Mouse (Mus musculus): ENCODE measurements at regions not wholly inside any gene's neighbourhood (a gene's known extent, or its start where the extent isn't known, plus 50 kb on each side); places are given as distances from the start of the nearest gene placed in this dataset.

DNA sequence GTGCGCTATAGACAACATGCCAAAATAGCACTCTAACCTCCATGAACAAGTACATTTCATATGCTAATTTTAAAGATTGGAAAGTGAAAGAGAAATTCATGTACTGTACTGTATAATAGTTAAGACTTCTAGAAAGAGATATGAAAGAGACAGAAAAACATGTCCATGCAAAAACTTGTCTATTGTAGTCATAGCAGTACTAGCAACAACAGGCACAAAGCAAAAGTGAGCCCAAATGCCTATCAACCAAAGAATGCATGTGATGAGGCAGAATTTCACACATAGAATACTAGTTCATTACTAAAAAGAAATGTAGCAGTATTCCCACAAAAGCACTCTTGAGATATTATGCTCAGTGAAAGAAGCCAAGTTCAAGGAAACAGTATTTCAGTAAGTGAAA is 180.4 kb upstream of the Steap4 start:
- DNase-seq (ENCODE audit: low spot score): no peak

DNA sequence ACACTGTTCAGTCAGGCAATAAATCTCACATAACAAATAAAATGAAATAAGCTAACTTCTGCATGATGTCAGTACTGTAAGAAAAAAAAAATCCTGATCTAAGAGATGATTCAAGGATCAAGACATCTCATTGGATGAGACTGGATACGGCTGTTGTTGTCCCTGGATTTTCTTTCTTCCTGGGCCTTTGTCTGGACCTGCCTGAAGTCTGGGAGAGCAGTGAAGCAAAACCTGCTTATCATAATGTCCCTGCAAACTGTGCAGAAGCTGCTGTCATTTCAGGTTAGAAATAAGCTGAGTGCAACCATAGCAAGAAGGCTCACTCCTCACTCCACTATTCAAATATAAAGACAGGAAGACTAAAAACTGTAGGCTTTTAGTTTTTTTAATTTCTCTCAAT is 178.0 kb upstream of the Steap4 start:
- DNase-seq (ENCODE audit: low spot score): no peak

DNA sequence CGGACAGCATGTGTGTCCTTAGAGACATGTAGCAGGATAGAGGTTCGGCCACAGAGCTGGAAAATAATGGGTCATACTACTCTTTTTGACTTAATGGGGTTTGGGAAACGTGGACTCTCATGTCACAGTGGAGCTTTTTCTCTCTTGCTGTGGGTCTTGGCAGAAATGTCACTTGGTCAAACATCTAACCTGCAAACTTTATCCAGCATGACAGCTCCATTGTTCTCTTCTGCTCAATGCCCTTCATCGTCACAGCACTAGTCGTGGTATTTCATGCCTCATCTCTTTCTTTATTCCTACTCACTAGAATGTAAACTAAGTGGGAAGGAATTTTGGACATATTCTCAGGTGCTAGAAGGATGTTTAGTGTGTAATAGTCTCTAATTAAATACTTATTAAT is 171.9 kb upstream of the Steap4 start:
- DNase-seq (ENCODE audit: low spot score): peak; percentile 0

DNA sequence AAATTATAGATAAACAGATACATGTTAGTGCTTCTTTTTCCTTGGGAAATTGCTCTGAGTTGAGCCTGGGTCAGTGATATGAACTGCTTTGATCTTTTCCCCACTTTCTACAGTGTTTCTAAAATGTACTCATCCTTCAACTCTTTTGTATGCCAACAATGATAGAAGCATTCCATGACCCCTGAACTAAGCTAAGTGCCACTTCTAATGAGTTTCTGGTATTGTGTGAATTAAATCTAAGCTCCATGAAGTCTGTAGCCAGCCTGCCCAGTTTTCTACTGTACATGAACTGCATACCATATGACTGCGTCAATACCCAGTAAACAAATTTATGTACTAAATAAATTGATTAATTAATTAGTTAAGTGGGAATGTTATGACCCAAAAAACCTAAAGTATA is 171.1 kb upstream of the Steap4 start:
- DNase-seq (ENCODE audit: low spot score): no peak

DNA sequence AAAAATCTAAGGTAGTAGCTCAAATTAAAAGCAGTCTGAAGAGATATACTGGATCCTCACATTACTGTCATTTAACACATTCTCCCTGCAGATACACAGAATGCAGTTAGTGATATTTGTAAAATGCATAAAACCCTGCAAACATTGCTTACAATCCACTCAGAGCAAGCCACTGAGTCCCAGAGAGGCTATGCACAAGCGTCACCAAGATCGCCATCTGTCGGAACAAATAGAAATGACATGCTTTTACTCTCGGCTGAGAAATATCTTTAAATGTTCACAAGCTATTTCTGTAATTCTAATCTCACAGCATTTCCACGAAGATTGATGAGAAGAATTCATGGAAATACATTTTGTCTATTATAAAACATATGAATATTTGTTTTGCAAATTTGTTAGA is 139.7 kb upstream of the Steap4 start:
- DNase-seq (ENCODE audit: low spot score): peak; percentile 52

DNA sequence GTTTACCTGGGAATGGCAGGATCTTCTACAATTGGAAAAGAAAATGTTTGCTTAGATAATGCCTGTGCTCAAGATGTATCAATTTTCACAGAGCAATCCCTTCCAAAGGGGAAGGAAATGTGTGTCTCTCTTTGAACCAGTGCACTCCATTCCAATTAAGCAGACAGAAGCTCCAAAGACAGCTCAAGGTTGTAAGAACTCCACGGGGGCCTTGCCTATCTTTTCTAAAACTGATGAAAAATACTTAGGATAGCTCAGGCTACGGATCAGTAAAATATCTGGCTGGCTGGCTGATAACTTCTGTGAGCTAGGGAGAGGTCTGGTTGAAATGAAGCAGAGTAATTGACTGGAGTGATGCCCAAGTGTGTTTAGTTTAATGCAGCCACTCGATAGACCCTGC is 138.6 kb upstream of the Steap4 start:
- no peak for DNase-seq (ENCODE audit: low spot score)

DNA sequence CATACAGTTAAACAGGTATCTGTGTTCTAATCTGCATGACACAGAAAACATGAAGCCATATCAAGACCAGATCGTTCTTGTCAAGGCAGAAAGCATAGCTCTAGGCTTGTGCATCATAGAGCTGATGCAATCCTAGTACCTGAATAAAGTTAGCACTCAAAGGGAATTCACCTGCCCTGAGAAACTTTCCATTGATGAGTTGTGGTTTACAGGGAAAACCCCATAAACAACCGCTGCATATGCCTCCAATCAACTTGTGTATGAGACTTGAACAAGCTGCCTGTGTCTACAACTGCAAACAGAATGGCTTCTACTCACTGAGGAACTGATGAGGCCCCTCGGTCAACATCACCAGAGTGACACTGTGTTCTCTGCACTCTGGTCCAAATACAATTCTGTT is 130.6 kb upstream of the Steap4 start:
- no peak for DNase-seq (ENCODE audit: low spot score)

DNA sequence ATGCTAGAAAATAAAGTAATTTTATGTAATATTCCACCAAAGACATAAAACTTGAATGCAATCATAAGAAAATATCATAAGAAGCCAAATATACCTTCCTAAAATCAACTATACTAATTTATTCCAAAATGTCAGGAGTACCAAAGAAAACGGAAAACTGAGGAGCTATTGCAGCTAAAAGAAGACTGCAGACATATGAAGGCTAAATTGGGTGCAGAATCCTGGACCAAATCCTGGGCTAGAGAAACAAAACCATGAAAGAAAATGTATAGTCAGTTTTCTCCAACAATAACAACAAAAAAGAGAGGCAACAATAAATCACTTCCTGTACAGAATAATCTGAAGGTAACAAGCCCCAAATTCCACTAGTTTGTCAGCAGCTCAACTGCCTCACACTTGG is 126.4 kb upstream of the Steap4 start:
- DNase-seq (ENCODE audit: low spot score): no peak

DNA sequence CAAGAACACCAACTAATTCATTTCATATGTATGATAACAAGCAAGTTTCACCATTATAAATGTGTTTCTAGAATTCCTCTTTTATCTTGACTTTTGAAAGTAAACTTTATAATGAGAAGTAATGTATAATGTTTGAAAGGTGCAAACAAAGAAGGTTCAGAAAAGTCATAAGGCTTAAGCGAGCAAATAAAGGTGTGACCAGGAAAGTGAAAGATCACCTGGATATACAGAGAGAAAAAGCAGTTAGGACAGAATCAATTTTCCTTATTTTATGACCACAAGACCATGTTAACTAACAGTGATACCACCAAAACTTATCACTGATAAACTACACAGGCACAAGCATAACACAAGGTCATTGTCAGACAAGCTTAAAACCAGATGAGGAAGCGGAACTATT is 97.2 kb upstream of the Steap4 start:
- DNase-seq (ENCODE audit: low spot score): no peak

DNA sequence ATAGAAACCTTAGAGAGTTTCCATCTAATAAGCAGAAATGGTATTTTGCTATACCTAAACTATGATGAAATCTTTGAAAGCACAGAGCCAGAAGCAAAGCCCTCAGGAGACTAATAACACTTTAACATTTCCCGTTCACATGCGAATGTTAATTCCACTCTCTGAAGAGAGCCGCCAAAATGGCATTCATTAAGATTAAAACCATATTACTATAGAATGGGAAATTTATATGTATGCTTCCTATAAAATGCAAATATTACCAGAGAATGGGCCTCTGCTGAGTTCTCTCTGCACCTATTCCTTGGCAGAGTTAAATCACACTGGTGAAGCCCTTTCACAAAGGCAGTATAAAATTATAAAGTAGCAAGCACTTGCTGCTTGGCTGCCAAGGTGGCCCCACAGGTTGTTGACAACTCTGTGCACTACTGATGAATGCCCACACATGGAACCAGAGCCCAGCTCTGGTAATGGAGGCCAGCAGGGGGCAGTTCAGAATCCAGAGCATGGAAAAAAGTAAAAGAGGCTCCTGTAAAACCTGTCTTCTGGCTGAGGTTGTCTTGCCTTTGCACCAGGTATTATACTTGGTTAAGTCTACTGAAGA is 94.1 kb upstream of the Steap4 start:
- no peak for DNase-seq (ENCODE audit: low spot score)

DNA sequence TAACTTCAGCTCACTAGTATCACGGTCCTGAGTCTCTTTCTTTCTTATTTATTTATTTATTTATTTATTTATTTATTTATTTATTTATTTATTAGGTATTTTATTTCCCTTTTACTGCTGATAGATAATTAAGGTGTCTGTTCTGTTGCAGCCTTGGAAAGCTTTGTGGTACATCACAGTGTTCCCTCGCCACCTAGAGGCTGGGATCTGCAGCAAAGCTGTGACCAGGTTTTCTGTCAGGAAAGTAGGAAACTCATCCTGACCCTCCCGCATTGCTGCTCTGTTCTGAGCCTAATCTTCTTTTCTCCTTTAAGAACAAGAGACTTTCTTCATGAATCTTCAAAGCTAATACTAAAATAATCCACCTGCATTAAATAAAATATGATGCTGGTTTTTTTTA is 60.7 kb upstream of the Steap4 start:
- DNase-seq (ENCODE audit: low spot score): peak; percentile 51

All from embryo, embryonic 10.5 days (tissue).